Mouse (Mus musculus): ENCODE results near the gene Emc7. TPM values are rescaled to one million over a fixed set of nuclear protein-coding genes. Genes with fewer than 3 reads are reported as not detected.
A peak's percentile ranks its signal among the peaks of the same experiment; 100 is the strongest.
"Not testable (repeated sequence)": the region's sequence is repeated elsewhere in the genome, so short reads cannot be mapped to it uniquely, and the experiment has no call there.

Gene Emc7
- total RNA-seq (2022): 10 to 100 TPM; 33.3 to 36.7 (median 34.6) TPM

DNA sequence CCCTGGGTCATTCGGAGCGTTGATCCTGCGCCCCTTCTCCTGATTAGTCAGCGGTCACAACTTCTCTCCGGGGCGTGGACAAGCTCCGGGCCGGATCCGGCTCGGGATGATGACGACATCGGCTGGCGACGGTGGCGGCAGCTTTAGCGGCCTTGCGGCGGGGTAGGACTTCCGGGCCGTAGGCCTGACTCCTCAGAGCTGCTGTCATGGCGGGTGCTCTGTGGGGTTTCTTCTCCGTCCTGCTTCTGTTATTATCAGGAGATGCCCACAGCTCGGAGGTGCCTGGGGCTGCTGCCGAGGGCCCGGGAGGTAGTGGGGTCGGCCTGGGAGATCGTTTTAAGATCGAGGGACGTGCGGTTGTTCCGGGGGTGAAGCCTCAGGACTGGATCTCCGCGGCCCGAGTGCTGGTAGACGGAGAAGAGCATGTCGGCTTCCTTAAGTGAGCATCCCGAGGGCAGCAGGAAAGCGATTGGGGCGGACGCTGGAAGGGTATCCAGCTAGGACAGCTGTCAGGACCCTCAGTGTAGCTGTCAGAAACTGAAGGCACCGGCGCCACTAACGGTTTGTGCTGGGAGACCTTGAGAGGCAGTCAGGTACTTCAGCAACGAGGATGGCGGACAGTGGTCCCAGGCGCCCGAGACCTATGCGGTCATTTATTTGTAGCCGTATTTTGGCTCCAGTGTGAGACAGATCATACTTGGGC lies at the start of gene Emc7:
Emc7 (plus strand) TSS at position 136 of the 703 bp plus-strand sequence.
- peak; percentile 95 for DNase-seq

DNA sequence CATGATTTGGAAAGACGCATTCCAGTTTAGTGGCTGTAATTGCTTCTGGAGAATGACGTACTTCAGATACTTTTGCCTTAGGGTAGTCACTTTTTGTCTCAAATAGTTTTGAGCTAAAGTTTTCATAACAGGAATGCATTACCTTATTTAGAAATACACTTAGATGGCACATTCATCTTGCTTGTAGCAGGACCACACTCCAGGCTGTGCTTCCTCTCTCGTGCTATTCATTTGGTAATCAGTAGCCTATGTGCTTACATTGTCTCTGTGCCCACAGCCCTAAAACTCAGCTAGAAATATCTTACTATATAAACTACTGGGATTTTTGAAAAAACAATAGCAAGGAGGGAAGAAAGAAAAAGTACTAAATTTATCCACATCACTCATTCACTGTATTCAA lies 47.8 kb upstream of the Emc7 start:
- no peak for DNase-seq

DNA sequence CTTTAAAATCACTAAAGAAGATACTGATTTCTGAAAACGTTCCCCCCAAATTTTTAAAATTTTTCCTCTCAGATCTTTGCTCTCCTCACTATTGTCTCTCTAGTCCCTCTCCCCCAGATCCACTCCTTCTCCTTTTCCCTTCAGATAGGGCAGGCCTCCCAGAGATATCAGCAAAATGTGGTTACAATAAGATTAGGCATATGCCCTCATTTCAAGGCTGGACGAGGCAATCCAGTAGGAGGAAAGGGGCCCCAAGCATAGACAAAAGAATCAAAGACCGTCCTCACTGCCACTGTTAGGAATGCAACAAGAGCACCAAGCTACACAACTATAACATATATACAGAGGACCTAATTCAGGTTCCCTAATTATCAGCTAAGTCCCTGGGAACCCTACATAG lies 29.5 kb upstream of the Emc7 start:
- no peak for DNase-seq

DNA sequence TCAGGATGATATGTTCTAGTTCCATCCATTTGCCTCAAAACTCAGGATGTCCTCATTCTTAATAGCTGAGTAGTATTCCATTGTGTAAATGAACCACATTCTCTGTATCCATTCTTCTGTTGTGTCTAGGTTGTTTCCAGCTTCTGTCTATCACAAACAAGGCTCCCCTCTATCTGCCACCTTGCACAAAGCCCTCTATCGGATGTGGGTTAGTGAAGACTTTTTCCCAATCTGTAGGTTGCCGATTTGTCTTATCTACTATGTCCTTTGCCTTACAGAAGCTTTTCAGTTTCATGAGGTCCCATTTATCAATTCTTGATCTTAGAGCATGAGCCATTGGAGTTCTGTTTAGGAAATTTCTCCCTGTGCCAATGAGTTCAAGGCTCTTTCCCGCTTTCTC lies 26.3 kb upstream of the Emc7 start:
- DNase-seq: not testable (repeated sequence)

DNA sequence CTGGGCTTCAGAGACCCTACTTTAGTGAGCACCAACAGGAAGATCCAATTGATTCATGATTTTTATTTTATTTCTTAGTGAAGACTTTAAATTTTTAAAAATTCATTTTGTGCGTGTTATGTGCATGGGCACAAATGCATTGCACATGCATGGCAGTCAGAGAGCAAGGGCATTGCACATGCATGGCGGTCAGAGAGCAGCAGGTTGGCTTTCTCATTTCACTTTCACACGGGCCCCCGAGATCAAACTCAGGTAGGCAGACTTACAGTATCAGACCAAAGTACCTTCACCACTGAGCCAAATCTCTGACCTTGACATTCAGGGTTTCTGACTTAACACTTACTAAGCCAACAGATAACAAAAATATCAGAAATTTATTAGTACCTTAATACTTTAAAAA lies 25.1 kb upstream of the Emc7 start:
- DNase-seq: no peak

DNA sequence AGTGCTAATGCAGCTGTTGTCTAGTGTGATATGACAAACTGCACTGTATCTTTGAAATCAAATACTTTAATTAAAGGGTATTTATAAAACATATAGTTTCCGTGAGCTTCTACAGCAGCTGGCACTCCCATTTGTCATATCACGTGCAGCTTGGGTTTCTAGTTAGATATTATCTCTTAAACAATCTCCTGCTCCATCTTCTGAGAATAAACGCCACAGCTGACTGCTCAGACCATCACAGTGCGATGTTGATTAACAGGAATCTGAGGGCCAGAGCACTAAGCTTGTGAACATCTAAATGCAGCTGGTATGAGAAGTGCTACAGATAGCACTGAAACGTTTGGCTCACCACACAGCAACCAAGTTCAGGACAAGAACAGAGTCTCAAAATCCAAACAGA lies 24.4 kb upstream of the Emc7 start:
- DNase-seq: no peak

DNA sequence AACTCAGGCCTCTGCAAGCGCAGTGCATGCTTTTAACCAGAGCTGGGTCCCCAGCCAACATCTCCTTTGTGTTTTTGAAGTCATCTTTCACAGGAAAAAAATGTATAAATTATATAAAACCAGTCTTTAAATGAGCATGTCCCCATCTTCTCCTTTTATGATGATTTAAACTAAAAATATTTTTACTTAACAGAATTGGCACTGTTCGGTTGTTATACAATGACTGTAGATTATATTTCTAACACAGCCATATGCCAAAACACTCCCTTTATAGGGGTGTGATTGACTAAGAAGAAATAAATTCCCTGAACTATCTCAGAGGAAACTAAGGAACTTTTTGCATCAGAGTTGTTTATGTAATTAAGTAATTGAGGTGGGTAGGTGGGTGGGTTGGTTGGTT lies 22.3 kb upstream of the Emc7 start:
- DNase-seq: no peak

DNA sequence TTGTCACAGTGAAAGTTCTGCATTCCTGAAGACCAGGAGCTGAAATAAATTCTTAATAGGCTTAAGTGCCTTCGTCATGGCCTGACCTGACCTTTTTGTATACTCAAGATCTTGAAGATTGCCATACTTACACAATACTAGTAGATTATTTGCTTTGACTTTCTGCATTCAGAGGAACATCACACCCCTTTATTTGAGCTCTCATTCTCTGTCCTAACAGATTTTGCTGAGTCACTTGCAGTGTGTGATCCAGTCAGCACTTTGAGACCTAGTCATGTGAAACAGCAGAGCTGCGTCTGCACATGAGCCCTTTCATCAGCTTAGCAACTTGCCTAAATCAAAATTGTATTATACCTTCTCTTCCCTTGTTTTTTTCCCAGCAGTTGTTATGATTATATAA lies 21.4 kb upstream of the Emc7 start:
- DNase-seq: no peak

DNA sequence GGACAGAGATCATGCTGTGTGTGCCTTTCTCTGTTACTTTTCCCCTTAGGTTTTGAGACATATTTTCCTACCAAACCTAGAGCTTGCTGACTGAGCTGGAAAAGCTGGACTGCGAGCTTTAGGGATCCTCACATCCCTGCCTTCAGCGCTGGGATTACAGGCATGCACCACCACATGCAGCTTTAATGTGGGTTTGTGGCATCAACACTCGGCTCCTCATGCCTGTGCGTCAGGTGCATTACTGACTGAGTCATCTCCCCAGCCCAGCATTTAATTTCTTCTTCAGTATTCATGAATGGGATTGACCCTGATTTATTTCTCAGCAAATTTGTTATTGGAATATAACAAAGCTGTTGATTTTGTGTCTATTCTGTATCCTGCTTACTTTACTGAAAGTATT lies 18.5 kb upstream of the Emc7 start:
- no peak for DNase-seq

DNA sequence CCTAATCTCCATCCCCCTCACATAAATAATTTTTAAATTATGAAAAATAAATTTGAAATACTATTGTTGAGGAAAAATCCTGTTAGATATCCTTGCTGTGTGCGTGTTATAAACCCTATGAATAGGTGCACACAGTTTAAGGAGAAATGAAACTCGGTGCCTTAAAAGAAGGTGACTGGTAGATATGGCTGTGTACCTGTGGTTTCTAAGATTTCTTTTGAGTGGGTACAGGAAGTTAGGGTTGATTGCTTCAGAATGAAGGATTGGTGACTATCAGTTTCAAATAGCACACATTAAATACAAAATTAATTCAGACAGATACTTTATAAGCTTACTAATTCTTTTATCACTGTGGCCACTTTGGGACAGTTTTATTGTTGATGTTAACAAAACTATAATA lies 17.2 kb upstream of the Emc7 start:
- no peak for DNase-seq

DNA sequence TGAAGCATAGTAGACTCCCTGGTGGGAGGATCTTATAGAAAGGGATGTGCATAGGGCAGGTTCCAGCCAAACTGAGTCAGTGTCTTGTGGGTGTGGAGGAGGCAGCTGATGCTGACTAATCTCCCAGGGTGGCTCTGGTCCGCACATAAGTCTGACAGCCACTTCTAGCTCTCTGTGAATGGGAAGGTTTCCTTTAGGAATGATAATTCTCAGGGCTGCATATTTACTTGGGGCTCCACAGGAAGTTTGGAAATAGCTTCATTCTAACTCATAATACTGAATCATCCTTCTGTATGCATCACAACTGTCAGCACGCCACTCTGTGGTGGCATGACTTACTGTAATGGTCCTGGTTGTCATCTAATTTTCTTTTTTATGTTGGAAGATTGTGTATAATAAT lies 11.3 kb upstream of the Emc7 start:
- no peak for DNase-seq

DNA sequence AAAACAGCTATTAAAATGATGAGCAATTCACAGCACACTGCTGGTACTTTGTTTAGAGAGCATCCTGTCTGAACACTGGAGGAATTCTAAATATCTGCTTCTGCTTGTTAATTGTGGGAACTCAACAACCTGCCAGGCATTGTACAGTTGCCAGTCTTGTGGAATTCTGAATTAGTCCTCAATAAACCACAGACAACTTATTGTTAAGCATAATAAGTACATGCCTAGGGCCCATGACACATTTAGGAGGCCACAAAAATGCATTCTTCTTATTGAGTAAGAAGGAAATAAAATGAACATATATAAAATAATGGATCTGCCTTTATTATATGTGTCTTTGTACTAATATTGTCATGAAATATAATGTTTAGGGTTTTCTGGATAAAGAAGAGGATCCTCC lies 9.3 kb upstream of the Emc7 start:
- no peak for DNase-seq

DNA sequence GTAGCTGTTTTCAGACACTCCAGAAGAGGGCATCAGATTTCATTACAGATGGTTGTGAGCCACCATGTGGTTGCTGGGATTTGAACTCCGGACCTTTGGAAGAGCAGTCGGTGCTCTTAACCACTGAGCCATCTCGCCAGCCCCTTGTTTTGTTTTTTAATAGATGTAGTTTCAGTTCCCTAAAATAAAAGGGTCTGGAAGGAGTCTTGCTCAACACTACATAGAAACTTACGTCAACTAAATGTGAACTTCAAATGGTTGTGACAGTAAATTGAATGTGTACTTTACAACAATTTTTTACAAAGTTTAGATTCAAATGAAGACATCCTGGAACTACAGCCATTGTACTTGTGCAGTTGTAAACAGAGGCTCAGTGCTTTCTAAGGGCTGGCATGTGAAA lies 6.8 kb upstream of the Emc7 start:
- not testable (repeated sequence) for DNase-seq

DNA sequence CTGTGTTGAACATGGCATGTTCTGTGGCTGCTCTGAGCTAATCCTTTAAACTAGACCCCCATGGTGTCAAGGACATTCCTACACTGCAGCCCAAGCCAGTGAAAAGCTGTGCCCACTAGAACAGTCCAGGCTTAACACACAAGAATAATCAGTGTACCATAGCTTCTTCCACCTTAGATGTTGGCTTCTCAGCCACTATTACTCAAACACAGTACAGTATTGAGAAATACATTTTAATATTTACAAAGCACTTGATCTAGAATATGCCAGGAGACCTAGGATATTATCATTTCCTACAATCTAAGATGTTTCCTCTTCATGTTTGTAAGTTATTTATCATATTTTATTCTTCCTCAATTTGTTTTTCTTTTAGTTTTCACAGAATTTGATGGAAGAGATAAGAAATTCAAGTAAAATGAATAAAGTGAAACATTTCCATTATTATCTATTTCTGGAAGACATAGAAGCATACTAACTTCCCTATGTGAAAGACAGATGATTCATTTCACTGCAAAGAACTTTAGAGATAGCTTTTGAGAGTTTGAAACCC lies 6.2 kb upstream of the Emc7 start:
- no peak for DNase-seq

DNA sequence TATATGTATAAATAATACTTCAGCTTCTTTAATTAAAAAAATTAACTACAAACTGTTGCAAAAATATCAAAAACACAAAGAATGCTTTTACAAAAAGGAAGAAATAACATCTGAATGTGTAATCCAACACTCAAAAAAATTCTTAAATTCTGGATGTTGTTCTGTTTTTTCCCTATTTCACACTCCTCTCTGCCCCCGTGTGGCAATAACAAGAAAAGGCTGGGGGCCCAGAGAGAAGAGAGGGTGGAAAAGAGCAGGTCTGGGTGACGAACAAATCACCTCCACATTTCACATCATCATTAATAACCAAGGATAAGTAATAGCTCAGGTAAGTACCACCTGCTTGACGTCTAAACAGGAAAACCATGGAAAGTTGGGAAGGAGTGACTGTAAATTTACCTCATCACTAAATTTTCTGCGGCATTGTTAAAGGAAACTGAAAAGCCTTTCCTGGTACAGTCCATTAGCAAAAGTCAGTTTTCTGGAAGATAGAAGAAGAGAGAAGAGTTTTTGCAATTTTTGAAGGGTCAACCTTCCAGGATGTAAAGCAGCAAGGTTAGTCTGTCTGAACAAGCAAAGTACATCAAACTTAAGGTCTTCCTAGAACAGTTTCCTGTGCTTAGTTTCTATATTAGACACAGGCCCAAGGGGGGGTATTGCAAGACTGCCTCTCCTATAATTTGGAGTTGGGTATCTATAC lies 5.0 kb upstream of the Emc7 start:
- no peak for DNase-seq

DNA sequence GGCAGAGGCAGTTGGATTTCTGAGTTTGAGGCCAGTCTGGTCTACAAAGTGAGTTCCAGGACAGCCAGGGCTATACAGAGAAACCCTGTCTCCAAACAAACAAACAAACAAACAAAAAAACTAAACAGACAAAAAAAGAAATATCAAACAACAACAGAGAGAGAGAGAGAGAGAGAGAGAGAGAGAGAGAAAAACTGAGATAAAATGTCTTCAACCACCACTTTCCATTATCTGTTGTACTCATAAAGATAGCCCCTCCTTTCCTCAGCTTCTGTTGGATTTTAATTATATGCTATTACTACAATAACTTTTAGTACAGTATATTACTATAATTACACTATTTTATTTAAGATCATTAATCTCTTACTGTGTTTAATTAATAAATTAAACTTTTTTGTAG lies 2.3 kb upstream of the Emc7 start:
- not testable (repeated sequence) for DNase-seq

DNA sequence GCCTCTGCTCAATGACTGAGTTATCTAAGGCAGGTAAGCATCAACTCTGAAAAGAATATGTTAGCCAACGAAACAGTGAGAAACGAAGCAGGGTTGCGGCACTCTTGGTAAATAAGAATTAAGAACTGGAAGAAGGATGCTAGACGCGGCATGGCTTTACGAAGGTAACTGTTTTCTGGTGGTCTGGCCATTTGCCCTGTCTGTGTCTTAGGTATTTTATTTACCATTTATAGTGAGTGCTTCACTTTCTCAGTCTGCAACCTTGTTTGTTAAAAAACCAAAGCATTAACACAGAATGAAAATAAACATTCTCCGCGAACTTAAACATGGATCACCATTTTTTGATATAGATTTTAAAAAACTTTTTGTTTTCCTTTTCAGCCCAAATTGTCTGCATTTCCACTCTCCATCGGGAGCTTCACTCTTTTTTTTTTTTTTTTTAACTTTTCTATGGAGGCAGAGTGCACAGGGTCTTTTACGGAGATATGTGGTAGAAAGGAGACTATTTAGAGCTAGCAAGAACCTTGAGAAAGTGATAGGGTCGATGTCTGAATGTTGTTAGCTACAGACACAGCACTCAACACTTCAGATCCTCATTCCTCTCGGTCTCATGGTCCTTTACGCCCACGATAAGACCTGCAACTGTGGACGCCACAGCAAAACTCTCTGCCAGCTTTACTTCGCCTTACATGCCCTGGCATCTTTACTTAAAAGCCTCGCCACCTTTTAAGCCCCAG lies 504 bp upstream of the Emc7 start:
- no peak for DNase-seq

DNA sequence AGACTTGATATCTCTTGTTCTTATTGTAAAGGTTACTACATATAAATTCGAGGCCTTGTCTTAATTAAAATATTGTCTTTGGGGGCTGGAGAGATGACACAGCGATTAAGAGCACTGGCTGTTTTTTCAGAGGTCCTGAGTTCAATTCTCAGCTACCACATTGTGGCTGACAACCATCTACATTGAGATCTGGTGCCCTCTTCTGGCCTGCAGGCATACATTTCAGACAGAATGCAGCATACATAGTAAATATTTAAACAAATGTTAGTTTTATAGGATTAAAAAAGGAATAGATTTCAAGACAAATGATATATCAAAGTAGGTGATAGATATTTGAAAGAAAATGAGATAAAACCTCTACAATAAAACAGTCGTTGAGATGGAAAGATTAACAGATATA lies 5.8 kb downstream of the Emc7 start:
- DNase-seq: no peak

DNA sequence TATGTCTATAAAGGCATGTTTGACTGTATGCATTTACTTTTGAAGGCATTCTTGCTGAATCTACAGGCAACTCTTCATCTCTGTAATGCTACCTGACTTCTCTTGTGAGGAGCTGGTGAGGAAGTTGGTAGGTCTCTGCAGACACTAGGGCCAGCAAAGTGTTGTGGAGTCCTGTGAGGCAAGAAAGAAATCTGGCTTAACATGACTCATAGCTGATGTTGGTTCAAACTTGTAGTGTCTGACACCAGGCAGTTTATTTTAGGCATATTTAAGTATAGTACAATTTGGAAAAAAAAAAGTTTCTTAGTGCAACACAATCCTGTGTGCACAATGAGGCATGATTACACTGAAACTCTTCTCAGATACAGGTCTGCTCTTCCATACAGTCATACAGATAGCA lies 14.7 kb downstream of the Emc7 start:
- DNase-seq: no peak

DNA sequence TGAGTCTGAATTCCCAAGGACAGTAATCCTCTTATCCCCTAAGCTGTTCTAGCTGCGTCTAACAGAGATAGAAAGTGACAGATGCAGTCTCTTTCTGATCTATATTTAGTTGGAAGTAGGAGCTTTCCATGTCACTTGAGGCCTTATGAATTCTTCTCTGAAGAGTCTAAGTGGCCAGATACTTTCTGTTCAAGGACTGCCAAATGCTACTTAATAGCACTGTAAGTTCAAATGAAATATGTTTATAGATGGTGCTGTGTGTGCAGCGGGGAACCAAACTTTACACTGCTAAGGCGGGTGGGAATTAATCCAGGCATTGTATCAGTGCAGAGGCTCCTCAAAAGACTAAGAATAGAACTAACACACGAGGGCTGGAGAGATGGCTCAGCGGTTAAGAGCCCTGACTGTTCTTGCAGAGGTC lies 16.2 kb downstream of the Emc7 start:
- DNase-seq: no peak

DNA sequence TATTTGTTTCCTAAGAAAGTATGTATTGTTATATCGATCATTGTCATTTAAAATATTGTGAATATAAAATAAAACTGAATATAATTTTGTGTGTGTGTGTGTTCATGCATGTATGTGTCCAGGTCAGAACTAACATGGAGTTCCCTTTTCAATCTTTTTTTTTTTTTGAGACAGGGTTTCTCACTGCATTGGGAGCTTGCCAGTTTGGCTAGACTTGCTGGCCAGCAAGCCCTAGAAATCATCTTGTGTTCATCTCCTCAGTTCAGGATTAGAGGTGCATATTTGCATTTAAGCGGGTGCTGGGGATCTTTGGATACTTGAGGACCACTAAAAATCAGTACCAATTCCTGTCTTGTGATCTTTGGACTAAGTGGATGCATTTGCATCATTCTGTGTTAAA lies 17.3 kb downstream of the Emc7 start:
- no peak for DNase-seq

DNA sequence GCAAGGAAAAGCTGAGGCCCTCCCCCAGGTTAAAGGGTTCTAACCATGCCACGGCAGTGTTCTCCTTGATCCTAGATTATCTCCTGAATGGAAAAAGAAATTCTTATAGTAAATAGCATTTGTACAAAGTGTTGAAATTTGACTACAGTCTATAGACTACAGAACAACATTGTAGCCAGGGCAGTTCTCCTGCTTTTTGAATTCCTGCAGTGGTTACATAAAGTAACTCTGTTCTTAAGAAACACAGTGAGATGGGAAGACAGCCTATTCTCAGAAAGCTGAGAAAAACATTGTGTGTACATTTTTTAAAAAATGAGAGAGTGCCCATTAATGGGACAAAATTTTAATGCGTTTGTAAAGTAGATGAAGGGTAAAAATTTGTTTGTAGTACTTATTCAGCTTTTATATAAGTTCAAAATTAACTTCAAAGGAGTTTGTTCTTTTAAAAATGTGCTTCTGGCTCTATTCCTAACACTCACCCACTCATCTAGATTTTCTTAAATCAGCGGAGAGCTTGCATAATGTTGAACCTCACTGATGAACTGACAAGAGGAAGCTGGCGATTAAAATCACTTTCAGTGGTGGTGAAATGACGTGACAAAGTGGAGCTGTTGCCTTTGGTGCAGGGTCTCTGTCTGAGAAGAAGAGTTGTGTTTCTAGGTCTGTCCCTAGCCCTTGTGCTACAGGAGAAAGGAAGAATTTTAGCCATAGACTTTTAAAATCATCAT lies 20.4 kb downstream of the Emc7 start:
- DNase-seq: no peak

DNA sequence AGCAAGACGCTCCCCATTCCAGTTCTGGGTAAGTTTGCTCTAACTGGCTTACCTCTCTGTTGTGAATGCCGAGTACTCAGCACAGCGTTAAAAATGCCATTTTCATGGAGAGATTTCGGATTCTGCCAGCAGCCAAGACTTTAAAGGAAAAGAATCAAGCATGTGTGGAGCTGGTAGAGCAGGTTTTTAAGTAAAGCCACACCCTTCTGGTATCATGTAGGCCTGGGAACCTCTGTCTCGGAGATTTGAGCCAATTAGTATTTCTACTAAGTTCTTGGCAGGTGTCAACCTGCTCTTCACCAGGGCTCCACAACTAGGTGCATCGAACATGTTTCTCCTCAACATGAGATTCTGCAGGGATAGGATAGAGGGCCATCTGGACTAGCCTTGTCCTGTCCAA lies 21.8 kb downstream of the Emc7 start:
- no peak for DNase-seq

Data from adrenal gland, adult 8-10 months (tissue).